Mouse (Mus musculus): ENCODE results near the gene Ppp1r14d.

Gene Ppp1r14d

DNA sequence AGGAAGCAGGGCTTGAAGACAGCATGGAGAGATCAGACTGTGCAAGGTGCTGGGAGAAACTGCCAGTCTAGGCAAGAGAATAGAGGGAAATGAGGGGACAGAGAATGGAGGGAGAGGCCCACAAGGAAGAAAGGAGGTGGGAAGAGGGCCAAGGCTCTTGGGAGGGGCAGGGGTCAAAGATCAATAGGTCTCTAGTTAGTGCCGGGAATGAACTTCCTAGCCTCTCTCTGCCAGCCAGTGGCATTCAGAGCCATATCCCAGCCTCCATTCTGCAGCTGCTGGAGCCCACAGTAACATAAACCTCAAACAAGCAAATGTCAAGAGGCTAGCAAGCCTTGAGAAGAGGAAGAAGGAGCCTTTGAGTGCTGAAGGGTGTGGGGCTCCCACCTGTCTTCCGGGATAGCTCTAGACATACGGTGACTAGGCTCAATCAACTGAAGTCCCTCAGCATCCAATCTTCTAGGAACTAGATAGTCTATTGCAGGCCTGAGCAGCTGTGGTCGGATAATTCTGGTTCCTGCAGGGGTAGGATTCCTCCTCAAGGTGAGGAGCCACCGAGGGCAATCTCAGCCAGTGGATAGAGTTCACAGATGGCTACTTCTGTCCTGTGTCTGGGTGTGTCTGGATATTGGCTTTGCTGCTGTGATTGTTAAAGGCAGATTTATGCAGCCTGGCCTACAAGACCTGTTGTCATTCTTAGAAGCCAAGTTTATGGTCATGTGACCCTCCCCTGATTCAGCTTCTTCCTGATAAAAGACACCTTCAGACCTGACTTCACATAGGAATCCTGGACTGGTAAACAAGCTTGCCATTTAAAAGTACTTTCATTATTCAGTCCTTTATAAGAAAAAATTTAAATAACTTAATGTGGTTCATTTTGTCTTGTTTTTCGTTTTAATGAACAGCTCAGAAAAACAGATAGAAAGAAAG, at the start of gene Ppp1r14d:
Gene Ppp1r14d (minus strand): TSS at position 132 of the 930 bp plus-strand sequence.
- in situ Hi-C loops (cut with MboI, MseI) = loop anchor here (10.0 kb wide), 1 partner anchor 975 kb away; the partner anchor contains the start of gene Fsip1

DNA sequence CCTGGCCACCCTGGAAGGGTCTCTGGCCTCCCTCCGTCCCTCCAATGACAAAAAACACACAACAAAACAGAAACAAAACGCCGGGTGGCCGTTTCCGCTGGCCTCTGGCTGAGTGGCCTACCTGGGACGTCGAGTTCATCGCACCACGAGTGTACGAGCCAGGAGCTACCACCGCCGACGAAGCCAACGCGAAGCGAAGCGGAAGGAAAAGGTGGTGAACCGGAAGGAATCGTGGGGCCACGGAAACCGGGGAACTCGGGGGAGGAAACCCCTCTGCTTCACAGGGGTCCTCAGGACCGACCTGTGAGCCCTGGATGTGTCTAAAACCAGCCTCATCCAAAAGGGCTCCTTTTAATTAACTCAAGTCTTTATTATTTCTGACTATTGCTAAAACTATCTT, 48.1 kb upstream of the Ppp1r14d start:
- in situ Hi-C loops (cut with MboI, MseI) = no loop called here

DNA sequence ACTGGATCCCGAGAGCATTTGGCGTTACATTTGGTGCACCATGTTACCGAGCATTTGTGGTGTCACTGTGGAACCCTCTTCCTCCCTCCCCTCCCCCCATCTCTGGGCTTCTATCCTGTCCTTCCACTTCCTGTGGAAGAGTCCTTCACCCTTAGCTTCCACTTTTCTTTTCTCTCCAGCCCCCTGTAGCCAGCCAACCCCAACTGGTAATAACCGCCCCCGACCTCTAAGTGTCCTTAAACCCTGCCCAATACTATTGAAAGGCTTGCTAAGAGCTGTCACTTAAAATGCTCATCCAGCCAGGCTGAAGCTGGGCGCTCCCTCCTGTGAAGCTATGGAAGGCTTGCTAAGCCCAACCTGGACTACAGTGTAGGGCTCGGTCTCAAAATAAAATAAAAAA, 47.2 kb upstream of the Ppp1r14d start:
- in situ Hi-C loops (cut with MboI, MseI) = no loop called here

DNA sequence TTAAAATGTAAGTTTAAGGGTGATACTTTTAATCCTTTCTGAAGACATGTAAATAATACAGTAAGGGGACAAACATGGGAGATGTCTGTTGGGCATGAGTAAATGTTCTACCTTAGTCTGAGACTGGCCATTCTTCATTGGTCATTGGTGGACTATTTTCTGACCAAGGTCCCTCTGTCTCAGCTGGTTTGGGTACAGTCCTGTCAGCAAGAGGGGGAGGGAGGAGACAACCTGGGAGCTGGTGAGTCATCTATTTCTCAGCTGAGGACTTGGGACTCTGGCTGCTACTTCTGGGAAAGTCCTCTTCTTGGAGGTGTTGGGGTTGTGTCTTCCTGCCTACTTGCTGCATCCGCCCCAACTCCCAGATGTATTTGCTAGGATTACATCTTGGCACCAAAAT, 44.4 kb upstream of the Ppp1r14d start:
- in situ Hi-C loops (cut with MboI, MseI) = no loop called here

DNA sequence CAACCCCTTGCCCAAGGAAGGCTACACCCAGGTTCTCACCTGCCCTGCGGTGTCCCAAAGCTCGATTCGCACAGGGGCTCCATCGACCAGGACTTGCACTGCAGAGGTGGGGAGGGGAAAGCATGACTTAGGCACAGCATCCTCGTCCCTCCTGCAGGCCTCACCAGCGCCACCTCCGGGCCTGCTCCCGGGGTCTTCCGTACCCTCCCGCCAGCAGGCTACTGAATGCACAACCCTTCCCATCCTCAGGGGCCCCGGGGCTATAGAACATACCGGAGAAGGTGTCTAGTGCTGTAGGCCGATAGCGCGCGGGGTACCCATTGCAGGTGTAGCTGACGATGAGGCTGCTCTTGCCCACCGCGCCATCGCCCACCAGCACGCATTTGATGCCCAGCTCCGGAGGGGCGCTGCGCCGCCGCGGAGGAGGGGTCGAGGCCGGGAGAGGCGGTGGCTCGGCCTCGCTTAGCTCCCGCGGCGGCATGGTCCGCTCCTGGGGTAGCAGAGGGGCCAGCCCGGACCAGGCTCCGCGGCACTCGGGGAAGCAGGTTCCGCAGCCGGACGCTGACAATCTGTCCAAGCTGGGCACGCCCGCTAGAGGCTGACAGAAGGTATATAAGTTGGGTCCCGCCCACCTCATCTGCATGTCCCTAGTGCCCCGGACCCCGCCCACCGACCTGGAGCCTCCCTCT, 41.1 kb upstream of the Ppp1r14d start, which contains the start of gene Rhov:
Gene Rhov (minus strand): TSS at position 630 of the 689 bp plus-strand sequence.
- in situ Hi-C loops (cut with MboI, MseI) = no loop called here

DNA sequence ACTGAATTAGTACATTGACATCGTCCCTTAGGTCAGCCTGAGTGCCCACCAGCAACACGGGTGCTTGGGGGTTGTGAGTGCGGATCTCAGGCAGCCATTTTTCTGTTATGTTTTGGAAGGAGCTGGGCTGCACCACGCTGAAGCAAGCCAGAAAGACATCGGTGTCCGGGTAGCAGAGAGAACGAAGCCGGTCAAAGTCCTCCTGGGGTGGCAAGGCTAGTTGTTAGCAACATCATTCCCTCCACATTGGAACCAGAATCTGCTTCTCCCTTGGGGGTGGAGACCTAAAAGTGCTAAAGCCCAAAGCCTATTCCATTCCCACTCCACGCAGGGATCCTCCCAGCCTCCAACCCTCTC, 40.6 kb upstream of the Ppp1r14d start:
- in situ Hi-C loops (cut with MboI, MseI) = no loop called here

DNA sequence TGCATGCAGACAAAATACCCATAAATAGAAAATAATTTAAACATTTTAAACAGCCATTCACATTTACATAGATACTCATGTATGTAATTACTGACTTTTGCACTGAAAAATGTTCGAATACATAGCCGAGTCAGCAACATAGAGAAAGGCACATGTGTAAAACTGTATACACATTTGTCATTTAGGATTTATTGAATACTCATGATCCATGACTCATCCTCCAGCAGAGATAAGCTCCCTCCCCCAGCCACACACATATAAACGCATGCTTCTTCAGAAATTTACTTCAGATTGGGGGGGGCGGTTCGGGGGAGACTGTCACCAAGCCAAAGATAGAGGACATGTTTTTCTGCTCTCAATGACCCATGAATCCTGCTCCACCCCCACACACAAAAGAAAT, 34.1 kb upstream of the Ppp1r14d start:
- in situ Hi-C loops (cut with MboI, MseI) = no loop called here

DNA sequence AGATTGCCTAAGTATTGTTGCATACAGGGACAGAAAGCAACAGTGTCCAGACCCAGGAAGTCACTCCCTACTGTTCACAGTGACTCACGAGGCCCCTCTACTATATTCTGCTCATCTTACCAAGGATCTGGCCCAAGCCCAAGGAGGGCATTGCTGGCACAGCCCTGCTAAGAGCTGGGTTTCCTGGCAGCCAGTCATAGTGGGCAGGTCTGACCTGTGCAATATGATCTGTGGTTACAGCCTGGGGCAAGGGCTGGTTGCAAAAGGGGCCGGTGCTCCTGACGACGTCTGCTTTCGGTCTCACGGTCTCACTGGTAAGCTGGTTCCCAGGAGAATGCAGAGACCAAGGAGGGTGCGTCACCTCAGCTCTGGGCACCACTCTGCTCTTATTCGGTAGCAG, 33.3 kb upstream of the Ppp1r14d start:
- in situ Hi-C loops (cut with MboI, MseI) = no loop called here

DNA sequence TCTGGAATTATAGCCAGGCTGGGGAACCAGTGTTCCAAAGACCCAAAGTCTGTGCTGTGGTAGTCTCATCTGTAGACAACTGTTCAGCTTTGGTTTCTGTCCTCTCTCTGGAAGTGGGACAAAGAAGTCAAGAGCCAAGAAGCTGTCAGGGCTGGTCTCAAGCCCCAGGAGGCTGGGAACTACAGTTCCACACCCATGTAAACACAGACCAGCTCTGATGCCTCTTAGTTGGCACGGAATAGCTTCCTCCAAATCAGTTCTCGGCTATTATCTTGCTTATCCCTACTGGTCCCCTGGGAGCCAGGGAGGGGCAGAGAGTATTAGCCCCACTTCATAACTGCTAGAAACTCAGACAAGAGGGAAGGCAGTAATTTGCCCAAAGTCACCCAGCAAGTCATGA, 31.6 kb upstream of the Ppp1r14d start:
- in situ Hi-C loops (cut with MboI, MseI) = no loop called here

DNA sequence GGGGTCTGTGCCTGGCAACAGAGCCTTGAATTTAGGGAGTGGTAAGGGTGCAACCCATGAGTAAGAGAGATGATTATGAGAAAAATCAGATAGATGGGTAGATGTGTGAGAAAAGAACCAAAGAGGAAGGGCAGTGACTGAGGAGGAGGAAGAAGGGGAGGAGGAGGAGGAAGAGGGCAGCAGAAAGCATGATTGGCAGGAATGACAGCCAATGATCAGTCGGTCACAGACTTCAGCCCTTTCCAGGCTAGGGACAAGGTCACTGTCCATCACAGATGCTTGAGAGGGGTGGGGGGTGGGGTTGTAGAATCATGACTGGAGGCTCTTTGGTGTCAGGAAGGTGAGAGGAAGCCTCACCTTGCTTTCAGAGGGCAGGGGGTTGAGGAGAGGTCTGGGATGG, 30.8 kb upstream of the Ppp1r14d start:
- in situ Hi-C loops (cut with MboI, MseI) = no loop called here

DNA sequence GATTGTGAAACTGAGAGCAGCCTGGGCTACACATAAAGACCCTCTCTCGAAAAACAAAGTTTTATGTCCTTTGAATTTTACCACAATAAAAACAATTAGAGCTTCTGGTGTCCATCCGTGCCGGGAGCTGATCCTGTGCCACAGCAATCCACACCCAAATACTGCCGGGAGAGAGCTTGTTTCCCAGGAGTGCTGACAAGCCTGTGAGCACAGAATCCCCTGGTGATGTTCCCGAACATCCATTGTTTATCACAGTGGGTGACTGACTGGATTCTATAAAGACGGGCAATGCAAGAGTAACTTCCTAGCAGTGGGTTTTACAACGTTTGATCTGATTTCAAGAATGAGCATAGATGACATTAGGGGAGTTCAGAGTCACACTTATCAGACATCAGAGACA, 25.3 kb upstream of the Ppp1r14d start:
- in situ Hi-C loops (cut with MboI, MseI) = no loop called here

DNA sequence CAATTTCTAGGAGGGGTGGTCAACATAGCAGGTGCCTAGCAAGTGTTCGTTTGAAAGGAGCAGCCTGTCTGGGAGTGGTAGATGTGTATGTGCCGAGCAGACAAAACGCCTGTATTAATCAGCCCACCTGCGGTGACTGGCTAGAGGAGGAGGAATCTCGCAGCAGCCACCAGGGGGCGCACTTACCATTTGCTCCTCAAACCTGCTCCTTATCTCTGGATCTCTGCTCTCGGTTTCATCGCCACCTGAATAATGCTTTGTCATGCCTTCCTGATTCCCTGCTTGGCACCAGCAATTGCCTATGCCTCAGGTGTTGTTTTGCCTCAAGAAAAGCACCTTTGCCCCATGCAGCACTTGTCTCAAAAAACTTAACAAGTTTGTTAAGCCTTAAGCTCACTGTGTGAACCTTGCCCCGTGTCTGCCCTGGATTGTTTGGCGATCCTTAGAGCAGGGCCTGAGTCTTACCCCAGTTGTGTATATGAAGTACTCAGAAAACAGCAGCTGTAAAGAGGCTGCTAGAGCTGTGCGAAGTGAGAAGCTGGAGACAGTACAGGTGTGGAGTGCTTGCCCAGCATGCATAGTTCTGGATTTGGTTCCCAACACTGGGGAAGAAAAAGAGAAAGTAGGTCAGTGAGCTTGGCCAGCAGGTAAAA, 21.2 kb upstream of the Ppp1r14d start:
- in situ Hi-C loops (cut with MboI, MseI) = no loop called here

DNA sequence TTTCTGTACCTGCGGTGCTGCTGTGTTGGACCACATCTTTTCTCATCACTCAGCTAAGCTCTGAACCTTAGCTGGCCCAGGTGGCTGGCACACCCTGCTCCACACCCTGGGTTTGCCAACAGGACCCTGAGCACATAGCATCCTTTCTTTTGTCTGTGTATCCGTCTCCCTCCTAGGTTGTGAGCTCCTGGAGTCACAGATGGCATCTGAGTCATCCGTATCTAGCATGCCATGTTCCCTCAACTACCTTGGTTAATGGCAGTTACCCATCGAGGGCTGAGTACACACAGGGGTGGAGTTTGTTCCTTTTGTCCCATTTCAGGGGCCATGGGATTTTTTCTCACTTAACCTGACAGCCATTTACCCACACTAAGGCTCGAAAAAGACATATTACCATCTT, 20.7 kb upstream of the Ppp1r14d start:
- in situ Hi-C loops (cut with MboI, MseI) = no loop called here

DNA sequence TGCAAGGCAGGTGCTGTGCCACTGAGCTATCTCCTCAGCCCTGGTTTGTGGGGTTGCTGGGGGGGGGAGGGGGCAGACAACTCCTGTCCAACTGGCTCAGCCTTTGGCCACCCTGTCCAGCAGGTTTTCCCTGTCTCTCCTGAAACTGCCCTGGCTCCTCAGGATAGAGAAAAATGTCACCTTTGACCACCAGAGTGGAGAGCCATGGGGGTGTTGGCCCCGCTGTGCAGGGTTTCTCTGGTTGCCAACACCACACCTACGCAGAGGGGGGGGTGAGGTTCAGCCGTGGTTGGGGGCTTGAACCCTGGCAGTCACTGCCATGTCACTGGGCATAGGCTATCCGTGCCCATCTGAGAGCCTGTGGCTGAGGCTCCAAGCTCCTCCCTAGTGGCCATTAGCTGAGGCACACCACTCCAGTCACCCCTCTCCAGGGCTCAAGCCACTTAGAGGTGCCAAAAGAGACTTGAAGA, 19.9 kb upstream of the Ppp1r14d start:
- in situ Hi-C loops (cut with MboI, MseI) = no loop called here

DNA sequence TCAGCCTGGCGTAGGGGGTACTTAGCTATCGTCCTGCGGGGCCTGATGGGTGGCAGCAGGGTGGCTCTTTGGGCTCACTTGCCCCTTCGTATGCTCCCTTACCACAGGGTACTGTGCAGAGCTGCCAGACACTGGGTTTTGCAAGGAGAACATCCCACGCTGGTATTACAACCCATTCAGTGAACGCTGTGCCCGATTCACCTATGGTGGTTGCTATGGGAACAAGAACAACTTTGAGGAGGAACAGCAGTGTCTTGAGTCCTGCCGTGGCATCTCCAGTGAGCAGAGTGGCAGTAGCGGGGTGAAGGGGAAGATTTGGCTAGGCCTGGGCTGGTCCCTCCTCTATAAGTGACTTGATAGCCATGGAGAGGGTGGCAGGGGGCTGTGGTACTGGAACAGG, 18.2 kb upstream of the Ppp1r14d start:
- in situ Hi-C loops (cut with MboI, MseI) = no loop called here

DNA sequence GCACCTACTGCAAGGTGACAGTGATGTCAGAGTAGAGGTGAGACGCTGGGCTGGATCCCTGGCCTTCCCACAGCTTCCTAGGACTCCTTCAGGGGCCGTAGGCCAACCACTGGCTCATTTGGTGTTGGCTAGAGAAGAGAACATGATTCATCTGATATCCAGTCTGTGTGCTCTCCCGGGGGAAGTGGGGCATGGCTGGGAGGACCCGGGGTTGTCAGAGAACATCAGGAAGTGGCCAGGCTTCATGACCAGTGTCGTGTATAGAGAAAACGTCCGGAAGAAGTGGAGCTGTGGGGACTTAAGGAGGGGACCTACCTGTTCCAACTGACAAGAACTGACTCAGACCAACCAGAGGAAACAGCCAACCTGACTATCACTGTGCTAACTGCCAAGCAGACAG, 15.5 kb upstream of the Ppp1r14d start:
- in situ Hi-C loops (cut with MboI, MseI) = no loop called here

DNA sequence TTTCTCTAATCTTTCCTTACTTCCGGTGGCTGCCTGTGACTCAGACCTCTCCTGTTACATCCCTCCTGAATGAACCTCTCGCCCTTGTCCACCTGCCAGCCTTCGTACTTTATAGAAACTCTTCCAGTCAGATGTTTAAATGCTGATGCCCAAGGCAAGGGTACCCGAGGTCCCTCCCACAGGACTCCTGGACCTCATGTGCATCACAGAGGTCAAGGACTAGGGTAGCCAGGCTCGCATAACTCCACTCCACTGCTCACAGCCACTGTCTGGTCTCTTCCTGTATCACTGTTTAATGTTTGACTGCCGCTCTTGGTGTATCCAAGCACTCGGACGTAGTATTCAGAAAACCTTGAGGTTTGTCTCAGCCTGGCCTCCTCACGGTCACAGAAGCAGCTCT, 12.8 kb upstream of the Ppp1r14d start:
- in situ Hi-C loops (cut with MboI, MseI) = no loop called here

DNA sequence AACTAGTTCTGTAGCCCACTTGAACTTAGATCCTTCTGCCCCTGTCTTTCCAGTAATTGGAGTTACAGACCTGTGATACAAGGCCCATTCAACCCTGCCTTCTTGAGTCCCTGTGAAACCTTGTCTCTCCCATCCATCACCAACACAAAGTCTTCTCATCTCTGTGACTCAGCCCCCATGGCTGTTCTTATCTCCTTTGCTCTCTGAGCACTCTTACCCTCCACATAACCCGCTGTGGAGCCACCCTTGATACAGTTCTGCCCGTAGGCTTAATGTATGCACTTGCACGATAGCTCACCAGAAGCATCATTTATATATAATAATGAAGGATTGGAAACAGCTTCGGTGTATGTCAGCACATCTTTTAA, 11.1 kb upstream of the Ppp1r14d start:
- in situ Hi-C loops (cut with MboI, MseI) = no loop called here

DNA sequence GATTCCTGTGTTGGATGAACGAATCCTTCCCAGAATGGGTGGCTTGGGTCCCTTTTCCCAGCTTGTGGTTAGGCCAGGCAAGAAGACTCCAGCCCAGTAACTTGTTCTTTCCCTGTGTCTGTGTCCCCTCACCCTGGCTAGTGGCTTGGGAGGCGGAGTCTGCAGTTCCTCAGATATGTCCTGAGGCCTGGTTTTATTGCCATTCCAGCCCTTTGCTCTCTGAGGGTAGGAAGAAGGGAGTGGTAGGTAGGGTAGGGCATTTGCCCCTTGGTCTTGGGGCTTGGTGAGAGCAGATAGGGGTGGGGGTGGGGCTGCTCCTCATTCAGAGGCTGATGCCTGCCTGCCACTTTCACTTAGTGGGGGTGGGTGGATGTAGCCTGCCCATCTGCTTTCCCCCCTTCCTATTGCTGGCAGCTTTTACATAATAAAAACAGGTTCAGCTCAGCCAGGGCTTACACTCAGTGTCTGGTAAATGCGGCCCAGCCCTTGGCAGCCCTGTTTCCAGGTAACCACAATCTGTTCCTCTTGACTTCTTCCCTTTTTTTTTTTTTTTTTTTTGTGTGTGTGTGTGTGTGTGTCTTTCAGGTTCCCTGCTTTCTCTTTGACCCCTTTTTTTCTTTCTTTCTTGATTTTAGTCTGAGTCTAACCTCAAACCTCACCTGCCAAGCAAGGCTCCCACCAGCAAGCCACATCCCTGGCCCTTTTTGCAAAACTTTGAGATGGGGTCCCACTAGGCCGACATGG, 10.5 kb upstream of the Ppp1r14d start:
- in situ Hi-C loops (cut with MboI, MseI) = no loop called here

DNA sequence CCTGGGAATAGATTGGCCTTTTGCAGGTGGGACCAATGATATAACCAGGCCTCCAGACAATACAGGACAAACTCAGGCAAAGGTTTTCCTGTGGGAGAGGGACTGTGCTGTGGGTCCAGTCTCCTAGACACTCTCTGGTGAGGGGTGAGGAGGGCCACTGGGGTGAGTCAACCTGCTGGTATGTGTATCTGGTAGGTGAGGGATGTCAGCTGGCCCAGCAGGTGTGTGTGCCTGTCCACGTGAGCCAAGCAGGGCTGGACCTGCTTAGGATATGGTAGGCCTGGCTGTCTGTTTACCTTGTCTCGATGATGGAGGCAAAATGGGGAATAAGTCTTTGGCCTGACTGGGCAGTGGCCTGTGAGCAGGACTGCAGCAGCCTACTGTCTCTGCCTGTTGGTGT, 9.0 kb upstream of the Ppp1r14d start:
- in situ Hi-C loops (cut with MboI, MseI) = loop anchor here (10.0 kb wide), 1 partner anchor 984 kb away; the partner anchor contains the start of gene Fsip1

DNA sequence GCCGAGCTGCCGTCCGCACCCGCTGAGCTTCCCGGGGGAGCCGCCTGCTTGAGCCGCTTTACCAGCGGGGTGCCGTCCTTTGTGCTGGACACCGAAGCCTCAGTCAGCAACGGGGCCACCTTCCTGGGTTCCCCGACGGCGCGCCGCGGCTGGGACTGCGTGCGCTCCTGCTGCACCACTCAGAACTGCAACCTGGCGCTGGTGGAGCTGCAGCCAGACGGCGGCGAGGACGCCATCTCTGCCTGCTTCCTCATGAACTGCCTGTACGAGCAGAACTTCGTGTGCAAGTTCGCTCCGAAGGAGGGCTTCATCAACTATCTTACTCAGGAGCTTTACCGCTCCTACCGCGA, 8.1 kb upstream of the Ppp1r14d start:
- in situ Hi-C loops (cut with MboI, MseI) = loop anchor here (10.0 kb wide), 1 partner anchor 983 kb away; the partner anchor contains the start of gene Fsip1
